Mouse (Mus musculus) neural tube, embryonic 14.5 days (tissue): ENCODE measurements around the gene Blzf1. TPM values are rescaled to one million over a fixed set of nuclear protein-coding genes. Genes with fewer than 3 reads are reported as not detected.

Experiments
- ATAC-seq: fragments of 200-750 bp; cut with Nextera tagmentation; 2 replicates; pipeline ENCODE4 v1.8.0; 2017; ENCODE audit warnings: low read depth, mild to moderate bottlenecking, moderate TSS enrichment, moderate library complexity
- H3K27ac ChIP-seq: fragments of 300-500 bp; sonication (generic); 2 replicates; pipeline ENCODE4 v1.5.1; 2014; ENCODE audit warnings: low read depth, mild to moderate bottlenecking, control low read depth, low read length, moderate library complexity, mixed read lengths
- H3K27me3 ChIP-seq: fragments of 300-500 bp; sonication (generic); 2 replicates; pipeline ENCODE4 v1.6.1; 2014; ENCODE audit warnings: low read length; ENCODE audit not compliant: control insufficient read depth, insufficient read depth
- H3K36me3 ChIP-seq: fragments of 300-500 bp; sonication (generic); 2 replicates; pipeline ENCODE4 v1.6.1; 2014; ENCODE audit warnings: low read length, mixed read lengths; ENCODE audit not compliant: control insufficient read depth, insufficient read depth
- H3K4me1 ChIP-seq: fragments of 300-500 bp; sonication (generic); 2 replicates; pipeline ENCODE4 v1.6.1; 2014; ENCODE audit warnings: low read length; ENCODE audit not compliant: control insufficient read depth, insufficient read depth
- H3K4me2 ChIP-seq: fragments of 300-500 bp; sonication (generic); 2 replicates; pipeline ENCODE4 v1.6.1; 2014; ENCODE audit warnings: mild to moderate bottlenecking, low read depth, low read length, control low read depth
- H3K4me3 ChIP-seq: fragments of 300-500 bp; sonication (generic); 2 replicates; pipeline ENCODE4 v1.5.1; 2014; ENCODE audit warnings: low read depth, low read length, control low read depth, mixed read lengths
- H3K9ac ChIP-seq: fragments of 300-500 bp; sonication (generic); replicated peaks from 2 replicates; pipeline ENCODE4 v1.6.1; 2014; ENCODE audit warnings: low read depth, mild to moderate bottlenecking, control low read depth, low read length, mixed read lengths
- H3K9me3 ChIP-seq: fragments of 300-500 bp; sonication (generic); 2 replicates; pipeline ENCODE4 v1.6.1; 2016; ENCODE audit warnings: low read length; ENCODE audit not compliant: control insufficient read depth
- WGBS: fragments of 180-500 bp; shearing (Covaris S2); extraction: QIAGEN DNeasy Blood & Tissue Kit; methylation state at CpG from one replicate; pipeline ENCODE4 v1.1.7; 2014; 5-methylcytosine and 5-hydroxymethylcytosine counted together
- polyA plus RNA-seq: library from polyadenylated mRNA; unstranded; fragments of >200 nt; fragmentation: Nextera tagmentation; extraction: Ambion mirVana; gene quantifications from 2 replicates; pipeline ENCODE4 v1.2.1, GENCODE M21; 2014

Gene Blzf1
- polyA plus RNA-seq, 1 experiment from 2014 or later, result 32.1 TPM

DNA sequence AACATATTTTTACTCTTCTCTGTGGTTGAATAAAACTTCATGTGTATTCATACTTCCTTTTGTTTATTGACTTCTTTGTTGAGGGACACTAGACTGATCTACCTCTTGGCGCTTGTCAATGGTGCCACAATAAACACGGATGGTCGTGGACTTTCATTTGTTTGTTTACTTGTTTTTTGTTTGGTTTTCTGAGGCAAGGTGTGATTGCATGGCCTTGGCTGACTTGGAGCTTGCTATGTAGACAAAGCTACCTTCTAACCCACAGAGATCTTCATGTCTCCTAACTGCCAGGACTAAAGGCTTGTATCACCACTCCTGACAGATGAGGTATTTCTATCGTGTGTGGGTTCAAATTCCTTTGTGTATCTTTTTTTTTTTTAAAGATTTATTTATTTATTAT, 16.9 kb upstream of the Blzf1 start:
- no peaks in the 10 kb centered on the region for H3K9me3 ChIP-seq
- no peak overlapping the region for H3K27ac ChIP-seq
- WGBS, result 89% methylated on average over 4 of the region's 4 CpGs
- no peak overlapping the region for H3K4me3 ChIP-seq
- no peaks in the 10 kb centered on the region for H3K36me3 ChIP-seq
- no peaks in the 10 kb centered on the region for H3K27me3 ChIP-seq
- H3K4me1 ChIP-seq, result no peaks in the 10 kb centered on the region
- no peak overlapping the region for H3K9ac ChIP-seq
- no peak overlapping the region for H3K4me2 ChIP-seq
- no peak for ATAC-seq

DNA sequence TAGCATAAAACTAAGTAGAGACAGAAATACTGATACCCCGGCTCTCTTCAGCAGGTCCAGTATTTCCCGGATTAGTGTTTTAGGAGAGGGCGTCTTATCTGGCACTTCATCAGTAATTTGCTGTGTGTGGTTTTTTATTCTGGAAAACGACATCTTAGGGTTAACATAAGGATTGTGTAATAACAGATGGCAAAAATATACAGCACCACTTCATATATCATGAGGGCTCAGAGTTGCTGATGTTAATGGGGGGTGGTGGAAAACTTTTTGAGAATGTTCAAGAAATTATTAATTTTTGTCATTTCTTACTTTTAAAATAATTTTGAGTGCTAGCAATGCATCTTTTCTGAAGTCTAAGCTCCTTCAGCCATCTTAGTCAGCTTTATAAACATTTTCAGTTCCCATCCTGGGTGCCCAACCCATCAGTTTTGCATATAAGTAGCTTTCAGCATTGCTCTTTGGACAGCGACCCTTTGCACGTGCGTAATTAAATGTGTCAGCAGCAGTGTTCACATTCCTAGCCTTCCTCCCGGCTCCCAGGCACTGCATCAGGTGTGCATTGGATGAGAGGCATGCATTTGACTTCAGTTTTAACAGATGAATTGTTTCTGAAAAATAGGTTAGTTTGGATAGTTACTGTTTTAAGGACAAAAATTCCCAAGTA, 15.8 kb upstream of the Blzf1 start:
- 86% methylated on average over 8 of the region's 8 CpGs for WGBS

GRCm38 (mm10) chr1:164321408-164321807, 14.1 kb upstream of the Blzf1 start:
- ATAC-seq, result no peak
- H3K4me2 ChIP-seq, result no peak overlapping the region
- no peaks in the 10 kb centered on the region for H3K27me3 ChIP-seq
- H3K36me3 ChIP-seq, result no peaks in the 10 kb centered on the region
- no peak overlapping the region for H3K9ac ChIP-seq
- H3K4me3 ChIP-seq, result no peak overlapping the region
- no peaks in the 10 kb centered on the region for H3K4me1 ChIP-seq
- WGBS, result 66% methylated on average over 10 of the region's 10 CpGs
- H3K9me3 ChIP-seq, result no peaks in the 10 kb centered on the region
- H3K27ac ChIP-seq, result no peak overlapping the region

More for the DNA sequence above, 15.8 kb upstream of the Blzf1 start:
- H3K4me1 ChIP-seq, result no peaks in the 10 kb centered on the region
- no peak overlapping the region for H3K4me3 ChIP-seq
- no peaks in the 10 kb centered on the region for H3K9me3 ChIP-seq
- H3K4me2 ChIP-seq, result no peak overlapping the region
- no peaks in the 10 kb centered on the region for H3K36me3 ChIP-seq
- no peak overlapping the region for H3K9ac ChIP-seq
- H3K27ac ChIP-seq, result no peak overlapping the region
- H3K27me3 ChIP-seq, result no peaks in the 10 kb centered on the region
- ATAC-seq, result no peak

DNA sequence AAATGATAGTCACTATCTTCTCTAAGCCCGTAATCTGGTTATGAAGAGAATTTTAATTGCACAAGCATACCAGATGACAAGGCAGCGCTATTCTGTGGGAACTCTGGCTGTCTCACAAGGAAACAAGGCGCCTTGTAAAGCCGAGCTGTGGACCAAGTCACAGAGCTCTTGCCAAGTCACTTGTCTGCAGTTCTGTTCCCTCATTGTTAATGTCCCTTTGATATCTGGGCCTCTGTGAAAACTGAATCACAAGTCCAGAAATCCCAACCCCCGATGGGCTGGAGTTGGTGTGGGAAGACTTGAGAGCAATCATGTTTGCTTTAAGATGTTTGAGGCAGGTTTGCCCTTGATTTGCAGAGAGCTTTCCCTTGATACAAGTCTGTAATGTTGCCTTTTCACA, 13.4 kb upstream of the Blzf1 start:
- whole genome bisulfite sequencing, result 75% methylated on average over 5 of the region's 5 CpGs
- Histone ChIP-seq H3K36me3 (no peaks in the 10 kb centered on the region), H3K9me3 (no peaks in the 10 kb centered on the region), H3K27me3 (no peaks in the 10 kb centered on the region), H3K4me3 (no peak overlapping the region), H3K4me1 (no peaks in the 10 kb centered on the region), H3K9ac (no peak overlapping the region), H3K27ac (no peak overlapping the region), H3K4me2 (no peak overlapping the region)
- ATAC-seq, result no peak

GRCm38 (mm10) chr1:164319542-164320140, 12.4 kb upstream of the Blzf1 start:
- H3K27ac ChIP-seq, result no peak overlapping the region
- no peaks in the 10 kb centered on the region for H3K27me3 ChIP-seq
- 86% methylated on average over 14 of the region's 14 CpGs for WGBS
- H3K4me3 ChIP-seq, result no peak overlapping the region
- no peaks in the 10 kb centered on the region for H3K4me1 ChIP-seq
- no peak overlapping the region for H3K4me2 ChIP-seq
- no peaks in the 10 kb centered on the region for H3K36me3 ChIP-seq
- no peak overlapping the region for H3K9ac ChIP-seq
- H3K9me3 ChIP-seq, result no peaks in the 10 kb centered on the region
- no peak for ATAC-seq

DNA sequence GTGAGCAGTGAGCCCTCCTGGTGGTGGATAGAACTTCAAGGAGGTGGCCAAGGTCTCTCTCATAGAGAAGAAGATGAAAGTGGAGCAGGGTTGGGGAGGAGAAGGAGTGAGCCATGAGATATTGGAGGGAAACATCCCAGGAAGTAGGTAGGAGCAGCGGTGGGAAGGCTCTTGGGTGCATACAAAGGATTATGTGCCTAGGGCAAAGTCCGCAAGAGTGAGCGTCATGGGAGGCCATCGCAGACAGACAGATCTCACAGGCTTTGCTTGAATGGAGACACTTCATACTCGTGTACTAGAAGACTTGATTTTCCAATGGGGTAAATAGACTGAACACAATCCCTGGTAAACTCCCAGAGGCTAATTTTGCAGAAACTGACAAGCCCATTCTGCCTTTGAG, 11.2 kb upstream of the Blzf1 start:
- H3K4me3 ChIP-seq, result no peak overlapping the region
- no peaks in the 10 kb centered on the region; the same call in 1 of the 2 replicates for H3K36me3 ChIP-seq
- no peak for ATAC-seq
- H3K27me3 ChIP-seq, result no peaks in the 10 kb centered on the region
- 92% methylated on average over 5 of the region's 5 CpGs for WGBS
- H3K9ac ChIP-seq, result no peak overlapping the region
- no peaks in the 10 kb centered on the region for H3K4me1 ChIP-seq
- H3K27ac ChIP-seq, result no peak overlapping the region
- H3K4me2 ChIP-seq, result no peak overlapping the region
- no peaks in the 10 kb centered on the region for H3K9me3 ChIP-seq

DNA sequence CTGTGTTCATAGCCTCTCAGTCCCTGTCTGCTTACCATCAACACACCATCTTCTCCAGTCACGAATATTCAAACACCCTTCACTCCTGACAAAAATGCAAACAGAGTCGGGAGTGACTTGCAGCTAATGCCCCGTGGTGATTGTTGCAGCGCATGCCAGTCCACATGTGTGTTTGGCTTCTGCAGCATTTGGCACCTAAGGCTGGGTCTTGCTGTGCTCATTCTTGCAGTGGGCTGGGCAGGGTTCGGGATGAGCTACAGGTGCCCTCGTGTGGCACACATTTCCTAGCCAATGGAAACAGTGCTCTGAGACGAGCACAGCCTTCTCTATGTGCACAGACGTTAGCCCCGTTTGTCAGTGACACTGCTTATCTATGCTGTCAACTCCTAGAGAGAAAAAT, 10.0 kb upstream of the Blzf1 start:
- Histone ChIP-seq H3K27me3 (no peaks in the 10 kb centered on the region), H3K9me3 (no peaks in the 10 kb centered on the region), H3K9ac (no peak overlapping the region), H3K36me3 (peaks cover 5% of the 10 kb centered on the region; the same call in 1 of the 2 replicates), H3K4me3 (no peak overlapping the region), H3K27ac (no peak overlapping the region), H3K4me1 (no peaks in the 10 kb centered on the region), H3K4me2 (no peak overlapping the region)
- 93% methylated on average over 9 of the region's 9 CpGs for WGBS
- no peak for ATAC-seq

- H3K4me2 ChIP-seq, result no peak overlapping the region
- no peak overlapping the region for H3K27ac ChIP-seq
- no peak overlapping the region for H3K9ac ChIP-seq
- WGBS, result 34% methylated on average over 3 of the region's 3 CpGs
- peaks cover 5% of the 10 kb centered on the region; the same call in 1 of the 2 replicates for H3K36me3 ChIP-seq
- H3K27me3 ChIP-seq, result no peaks in the 10 kb centered on the region
- no peaks in the 10 kb centered on the region for H3K9me3 ChIP-seq
- ATAC-seq, result peak; percentile 83
- no peaks in the 10 kb centered on the region for H3K4me1 ChIP-seq
- no peak overlapping the region for H3K4me3 ChIP-seq
These were observed 9.4 kb upstream of the Blzf1 start for GRCm38 (mm10) chr1:164316697-164317096.

DNA sequence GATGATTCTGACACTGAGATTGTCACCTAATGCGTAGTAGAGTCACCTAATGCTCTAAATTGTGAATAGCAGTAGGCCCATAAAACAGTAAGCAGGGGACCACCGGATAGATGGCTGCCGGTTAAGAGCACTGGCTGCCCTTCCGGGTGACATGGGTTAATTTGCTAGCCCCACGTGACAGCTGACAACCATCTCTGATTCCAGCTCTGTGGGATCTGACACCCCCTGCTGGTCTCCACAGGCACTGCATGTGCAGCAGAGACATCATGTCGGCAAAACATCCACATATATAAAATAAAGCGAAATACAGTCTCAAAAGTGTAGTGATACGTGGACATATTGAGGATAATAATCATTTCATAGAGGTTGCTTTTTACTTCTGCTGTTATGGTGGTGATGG, 8.0 kb upstream of the Blzf1 start:
- H3K9ac ChIP-seq, result no peak overlapping the region
- no peak for ATAC-seq
- H3K9me3 ChIP-seq, result no peaks in the 10 kb centered on the region
- H3K4me3 ChIP-seq, result no peak overlapping the region
- 68% methylated on average over 8 of the region's 8 CpGs for WGBS
- no peak overlapping the region for H3K27ac ChIP-seq
- H3K36me3 ChIP-seq, result peaks cover 5% of the 10 kb centered on the region; the same call in 1 of the 2 replicates
- no peak overlapping the region for H3K4me2 ChIP-seq
- no peaks in the 10 kb centered on the region for H3K4me1 ChIP-seq
- no peaks in the 10 kb centered on the region for H3K27me3 ChIP-seq
